Mouse (Mus musculus) midbrain, embryonic 14.5 days (tissue): ENCODE measurements at regions not wholly inside any gene's neighbourhood (a gene's known extent, or its start where the extent isn't known, plus 50 kb on each side); places are given as distances from the start of the nearest gene placed in this dataset.

Source experiments
- ATAC-seq: fragments of 200-750 bp; cut with Nextera tagmentation; 2 replicates; pipeline ENCODE4 v1.8.0; 2017; ENCODE audit warnings: moderate number of reproducible peaks, moderate library complexity; ENCODE audit not compliant: low FRiP score, low TSS enrichment
- DNase-seq: peaks from one replicate; pipeline ENCODE4 v3.0.0-alpha.2; 2015
- H3K27ac ChIP-seq: fragments of 300-500 bp; sonication (generic); replicated peaks from 2 replicates; pipeline ENCODE4 v1.5.1; 2014; ENCODE audit warnings: mild to moderate bottlenecking, low read depth, low read length, moderate library complexity
- H3K27me3 ChIP-seq: fragments of 300-500 bp; sonication (generic); 2 replicates; pipeline ENCODE4 v1.6.1; 2014; ENCODE audit warnings: low read length, control low read depth, mixed read lengths; ENCODE audit not compliant: control insufficient read depth, insufficient read depth
- H3K36me3 ChIP-seq: fragments of 300-500 bp; sonication (generic); 2 replicates; pipeline ENCODE4 v1.6.1; 2014; ENCODE audit warnings: low read length, control low read depth; ENCODE audit not compliant: control insufficient read depth, insufficient read depth
- H3K4me1 ChIP-seq: fragments of 300-500 bp; sonication (generic); 2 replicates; pipeline ENCODE4 v1.6.1; 2014; ENCODE audit warnings: mild to moderate bottlenecking, antibody characterized with exemption, low read length, control low read depth; ENCODE audit not compliant: control insufficient read depth, insufficient read depth
- H3K4me2 ChIP-seq: fragments of 300-500 bp; sonication (generic); 2 replicates; pipeline ENCODE4 v1.6.1; 2014; ENCODE audit warnings: mild to moderate bottlenecking, low read length, moderate library complexity
- H3K4me3 ChIP-seq: fragments of 300-500 bp; sonication (generic); replicated peaks from 2 replicates; pipeline ENCODE4 v1.5.1; 2014; ENCODE audit warnings: low read depth, low read length
- H3K9ac ChIP-seq: fragments of 300-500 bp; sonication (generic); replicated peaks from 2 replicates; pipeline ENCODE4 v1.6.1; 2014; ENCODE audit warnings: mild to moderate bottlenecking, low read length, moderate library complexity
- H3K9me3 ChIP-seq: fragments of 300-500 bp; sonication (generic); 2 replicates; pipeline ENCODE4 v1.6.1; 2016; ENCODE audit warnings: low read length, control low read depth, mixed read lengths; ENCODE audit not compliant: control insufficient read depth
- WGBS: fragments of 180-500 bp; shearing (Covaris S2); extraction: QIAGEN DNeasy Blood & Tissue Kit; methylation state at CpG from one replicate; pipeline ENCODE4 v1.1.7; 2014; 5-methylcytosine and 5-hydroxymethylcytosine counted together

DNA sequence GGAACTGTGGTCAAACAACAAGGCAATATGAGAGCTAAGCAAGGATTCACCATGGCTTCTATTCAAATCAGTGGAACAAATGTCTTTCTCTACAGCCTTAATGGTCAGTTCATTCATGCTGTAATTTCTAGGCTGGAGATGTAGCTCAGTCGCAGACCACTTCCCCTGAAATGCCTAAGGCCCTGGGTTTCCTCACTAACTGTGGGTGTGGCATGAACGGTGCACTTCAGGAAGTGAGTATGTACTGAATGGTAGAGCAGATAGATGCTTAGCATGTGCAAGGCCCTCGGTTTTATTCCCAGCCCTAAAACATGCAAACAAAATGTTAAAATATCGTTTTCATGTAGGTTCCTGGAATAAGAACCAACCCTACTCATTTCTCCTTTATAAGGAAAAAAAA lies 129.3 kb upstream of the Sp8 start:
- H3K4me3 ChIP-seq = no peak overlapping the region
- H3K9ac ChIP-seq = no peak overlapping the region
- H3K27me3 ChIP-seq = no peaks in the 10 kb centered on the region
- H3K36me3 ChIP-seq = no peaks in the 10 kb centered on the region
- no peaks in the 10 kb centered on the region for H3K9me3 ChIP-seq
- DNase-seq (no peak), ATAC-seq (no peak)
- H3K4me2 ChIP-seq = no peak overlapping the region
- WGBS = 87% methylated on average over 4 of the region's 4 CpGs
- no peak overlapping the region for H3K27ac ChIP-seq
- no peaks in the 10 kb centered on the region for H3K4me1 ChIP-seq

GRCm38 (mm10) chr12:118706626-118707025 lies 139.5 kb upstream of the Sp8 start:
- 89% methylated on average over 7 of the region's 7 CpGs for WGBS
- Histone ChIP-seq H3K4me2 (no peak overlapping the region), H3K27ac (no peak overlapping the region), H3K4me1 (0 out of 2 replicates have a peak, but pooled peaks cover 3% of the 10 kb centered on the region), H3K36me3 (no peaks in the 10 kb centered on the region), H3K4me3 (no peak overlapping the region), H3K9ac (no peak overlapping the region), H3K9me3 (no peaks in the 10 kb centered on the region), H3K27me3 (no peaks in the 10 kb centered on the region)
- ATAC-seq = no peak
- no peak for DNase-seq

- Histone ChIP-seq H3K27me3 (no peaks in the 10 kb centered on the region), H3K9ac (no peak overlapping the region), H3K27ac (no peak overlapping the region), H3K9me3 (no peaks in the 10 kb centered on the region), H3K36me3 (no peaks in the 10 kb centered on the region), H3K4me2 (no peak overlapping the region), H3K4me1 (0 out of 2 replicates have a peak, but pooled peaks cover 3% of the 10 kb centered on the region), H3K4me3 (no peak overlapping the region)
- ATAC-seq (no peak), DNase-seq (no peak)
- 86% methylated on average over 2 of the region's 2 CpGs for WGBS
These were observed 141.3 kb upstream of the Sp8 start for GRCm38 (mm10) chr12:118704826-118705225.

GRCm38 (mm10) chr12:118703730-118704129 lies 142.4 kb upstream of the Sp8 start:
- Histone ChIP-seq H3K4me1 (0 out of 2 replicates have a peak, but pooled peaks cover 3% of the 10 kb centered on the region), H3K9ac (no peak overlapping the region), H3K4me2 (0 out of 2 replicates have a peak overlapping the region, but pooled peaks have one; percentile 13), H3K27me3 (no peaks in the 10 kb centered on the region), H3K36me3 (no peaks in the 10 kb centered on the region), H3K27ac (no peak overlapping the region), H3K9me3 (no peaks in the 10 kb centered on the region), H3K4me3 (no peak overlapping the region)
- ATAC-seq (no peak), DNase-seq (peak; percentile 25)
- whole genome bisulfite sequencing = 30% methylated on average over 12 of the region's 12 CpGs

DNA sequence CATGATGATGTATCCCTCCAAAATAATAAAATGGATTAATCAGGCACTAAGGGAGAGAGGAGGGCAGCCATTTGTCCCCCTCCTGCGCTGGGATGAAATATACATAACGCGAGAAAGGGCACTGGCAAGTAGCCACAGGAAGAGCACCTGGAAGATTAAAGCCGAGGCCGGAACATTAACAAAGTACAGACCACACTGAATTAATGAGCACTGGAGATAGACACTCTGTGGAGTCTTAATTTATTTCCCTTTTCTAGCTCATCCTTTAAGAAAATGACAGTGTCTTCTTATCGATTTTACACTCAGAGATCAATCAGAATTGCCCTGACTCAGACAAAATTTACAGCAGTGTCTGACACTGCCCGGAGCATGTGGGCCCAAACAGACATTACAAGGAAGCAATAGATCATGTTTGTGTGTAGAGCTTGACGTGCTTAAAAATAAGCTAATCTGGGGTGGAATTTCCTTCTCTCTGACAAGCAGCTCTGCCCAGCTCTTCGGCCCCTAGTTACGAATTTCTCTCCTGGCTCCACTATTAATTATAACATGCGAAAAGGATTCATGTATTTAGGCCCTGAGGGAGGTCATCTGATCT lies 143.0 kb upstream of the Sp8 start:
- DNase-seq = peak; percentile 37
- 0 out of 2 replicates have a peak overlapping the region, but pooled peaks have one; percentile 13 for H3K4me2 ChIP-seq
- H3K9me3 ChIP-seq = 0 out of 2 replicates have a peak, but pooled peaks cover 2% of the 10 kb centered on the region
- 0 out of 2 replicates have a peak, but pooled peaks cover 3% of the 10 kb centered on the region for H3K4me1 ChIP-seq
- H3K27me3 ChIP-seq = no peaks in the 10 kb centered on the region
- no peak overlapping the region for H3K27ac ChIP-seq
- ATAC-seq = no peak
- H3K4me3 ChIP-seq = no peak overlapping the region
- no peak overlapping the region for H3K9ac ChIP-seq
- H3K36me3 ChIP-seq = no peaks in the 10 kb centered on the region
- 41% methylated on average over 11 of the region's 11 CpGs for WGBS

DNA sequence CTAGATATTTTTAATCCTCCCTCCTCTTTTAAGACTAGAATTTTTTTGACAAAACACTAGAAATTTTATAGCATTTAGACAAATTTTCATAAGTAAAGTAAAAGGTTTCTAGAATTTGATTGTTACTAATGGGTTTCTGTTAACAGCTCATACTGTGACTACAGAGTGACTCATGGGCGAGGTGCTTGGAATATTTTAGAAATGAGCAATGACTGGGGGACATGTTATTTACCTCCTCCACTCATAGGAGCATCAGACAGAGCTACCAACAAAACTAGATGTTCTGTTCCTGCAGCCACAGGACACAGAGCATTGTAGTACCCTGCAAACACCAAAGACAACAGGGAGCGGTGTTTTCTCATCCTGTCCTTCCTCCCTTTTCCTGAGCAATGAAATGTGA lies 144.3 kb upstream of the Sp8 start:
- Histone ChIP-seq H3K9ac (no peak overlapping the region), H3K27me3 (no peaks in the 10 kb centered on the region), H3K9me3 (0 out of 2 replicates have a peak, but pooled peaks cover 4% of the 10 kb centered on the region), H3K36me3 (no peaks in the 10 kb centered on the region), H3K4me2 (no peak overlapping the region), H3K4me1 (0 out of 2 replicates have a peak, but pooled peaks cover 3% of the 10 kb centered on the region), H3K27ac (no peak overlapping the region), H3K4me3 (no peak overlapping the region)
- ATAC-seq = no peak
- 88% methylated on average over 2 of the region's 2 CpGs for WGBS
- DNase-seq = no peak

- no peak overlapping the region for H3K4me3 ChIP-seq
- ATAC-seq (no peak), DNase-seq (no peak)
- no peak overlapping the region for H3K9ac ChIP-seq
- H3K27ac ChIP-seq = no peak overlapping the region
- H3K4me2 ChIP-seq = no peak overlapping the region
- H3K36me3 ChIP-seq = no peaks in the 10 kb centered on the region
- H3K4me1 ChIP-seq = 0 out of 2 replicates have a peak, but pooled peaks cover 3% of the 10 kb centered on the region
- H3K27me3 ChIP-seq = no peaks in the 10 kb centered on the region
- 0 out of 2 replicates have a peak, but pooled peaks cover 4% of the 10 kb centered on the region for H3K9me3 ChIP-seq
These were observed 148.0 kb upstream of the Sp8 start for GRCm38 (mm10) chr12:118698110-118698509.

DNA sequence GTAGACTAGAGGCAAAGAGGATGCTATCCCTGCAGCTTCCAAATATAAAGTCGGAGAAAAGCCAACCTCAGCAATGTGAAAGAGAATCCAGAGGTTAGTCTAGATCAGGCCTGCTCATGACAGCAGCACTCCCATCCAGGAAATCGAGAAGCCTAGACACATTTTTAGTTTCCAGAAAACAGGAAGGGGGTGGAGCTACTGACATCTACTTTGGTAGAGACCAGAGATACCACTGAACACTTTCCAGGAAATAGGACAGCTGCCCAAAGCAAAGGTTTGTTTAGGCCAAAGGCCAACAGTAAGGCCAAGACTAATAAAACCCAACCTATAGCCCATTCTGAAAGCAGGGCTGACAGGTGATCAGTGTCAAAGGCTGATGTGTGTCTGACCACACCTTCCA lies 151.4 kb upstream of the Sp8 start:
- ATAC-seq (no peak), DNase-seq (no peak)
- Histone ChIP-seq H3K27me3 (no peaks in the 10 kb centered on the region), H3K4me1 (no peaks in the 10 kb centered on the region), H3K27ac (no peak overlapping the region), H3K9me3 (0 out of 2 replicates have a peak, but pooled peaks cover 4% of the 10 kb centered on the region), H3K36me3 (no peaks in the 10 kb centered on the region), H3K4me2 (no peak overlapping the region), H3K4me3 (no peak overlapping the region), H3K9ac (no peak overlapping the region)
- 90% methylated on average over 2 of the region's 2 CpGs for WGBS

- ATAC-seq = no peak
- Histone ChIP-seq H3K27ac (no peak overlapping the region), H3K36me3 (no peaks in the 10 kb centered on the region), H3K27me3 (no peaks in the 10 kb centered on the region), H3K4me1 (no peaks in the 10 kb centered on the region), H3K9ac (no peak overlapping the region), H3K4me2 (no peak overlapping the region), H3K4me3 (no peak overlapping the region), H3K9me3 (no peaks in the 10 kb centered on the region)
- 95% methylated on average over 1 of the region's 1 CpGs for WGBS
- DNase-seq = no peak
These were observed 163.2 kb upstream of the Sp8 start for GRCm38 (mm10) chr12:118682902-118683301.
